ENCODE assay signal across 22 mouse cellular contexts in the genomic region with DNA sequence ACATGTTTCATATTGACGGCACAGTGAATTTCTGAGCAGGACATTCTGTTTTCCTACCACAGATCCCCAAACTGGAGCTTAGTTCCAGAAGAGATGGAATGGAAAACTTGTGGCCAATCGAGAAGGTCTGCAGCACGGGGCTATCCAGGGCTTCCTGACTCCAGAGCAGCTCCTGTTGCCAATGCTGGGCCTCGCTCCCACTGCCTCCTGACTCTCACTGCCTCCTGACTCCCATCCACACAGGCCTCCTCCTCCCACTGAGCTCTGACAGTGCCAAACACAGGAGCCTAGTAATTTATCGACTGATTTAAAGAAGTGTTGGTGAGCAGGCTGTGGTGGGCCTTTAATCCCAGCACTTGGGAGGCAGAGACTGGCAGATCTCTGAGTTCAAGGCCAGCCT. TPM values are rescaled to one million over a fixed set of nuclear protein-coding genes. Genes with fewer than 3 reads are reported as not detected.
DNase-seq lines count a peak whose midpoint lies in the region; ATAC-seq and TF ChIP-seq lines count a peak whose summit lies in the region.
"Had no signal": no experiment of that assay in that cellular context is flagged by ENCODE, and none has a peak within 500 bp of the region (broad histone marks: within the 10 kb centered on the region; RNA-seq: fewer than 3 reads in every experiment).

No protein-coding gene starts in this region.

- H3K27ac ChIP-seq in cerebellum, adult 2 months (ENCODE audit: insufficient read depth, low read length), result no peak overlapping the region
- peak overlapping the region; percentile 44; the same call in 1 of the 2 replicates for H3K27ac ChIP-seq in embryonic facial prominence, embryonic 15.5 days (replicated peaks)
- no peak overlapping the region for H3K27ac ChIP-seq in embryonic facial prominence, embryonic 10.5 days (replicated peaks)
- H3K27ac ChIP-seq: embryonic facial prominence, embryonic 13.5 days; forebrain, embryonic 10.5 days; heart, adult 2 months; hindbrain, embryonic 12.5 days; hindbrain, embryonic 15.5 days; kidney, postnatal 0 days had no signal

- H3K4me2 ChIP-seq in embryonic facial prominence, embryonic 15.5 days (replicated peaks), result no peak overlapping the region
- H3K4me2 ChIP-seq: embryonic facial prominence, embryonic 13.5 days; heart, embryonic 11.5 days; hindbrain, embryonic 12.5 days; hindbrain, embryonic 15.5 days had no signal

- peaks cover 16% of the 10 kb centered on the region for H3K4me1 ChIP-seq in cerebellum, adult 2 months (ENCODE audit: control insufficient read depth, insufficient read depth, low read length)
- H3K4me1 ChIP-seq in embryonic facial prominence, embryonic 15.5 days, result peaks cover 9% of the 10 kb centered on the region; the same call in 1 of the 2 replicates
- peaks cover 3% of the 10 kb centered on the region; the same call in 1 of the 2 replicates for H3K4me1 ChIP-seq in embryonic facial prominence, embryonic 10.5 days
- H3K4me1 ChIP-seq: forebrain, embryonic 10.5 days; hindbrain, embryonic 12.5 days; hindbrain, embryonic 15.5 days had no signal

- no peak overlapping the region for H3K9ac ChIP-seq in embryonic facial prominence, embryonic 15.5 days
- H3K9ac ChIP-seq: embryonic facial prominence, embryonic 13.5 days; forebrain, postnatal 0 days; hindbrain, embryonic 12.5 days; hindbrain, embryonic 15.5 days had no signal

- TF ChIP-seq CTCF in cerebellum, adult 2 months (IDR thresholded peaks at IDR 0.05; ENCODE audit: borderline replicate concordance, insufficient read depth, low read depth, low read length), result no peak

- H3K36me3 ChIP-seq in embryonic facial prominence, embryonic 15.5 days, result peaks cover 77% of the 10 kb centered on the region
- peaks cover 93% of the 10 kb centered on the region for H3K36me3 ChIP-seq in embryonic facial prominence, embryonic 10.5 days (replicated peaks)

- TF ChIP-seq POLR2A in cerebellum, adult 2 months (IDR thresholded peaks at IDR 0.05; ENCODE audit: borderline replicate concordance, insufficient read depth, low read length), result no peak

- DNase-seq in cerebellum, adult 2 months, result peak; percentile 47 to 69
- DNase-seq in cerebellum, adult 11 months, result no peak
- DNase-seq in embryonic facial prominence, embryonic 10.5 days (ENCODE audit: low spot score), result no peak
- peak; percentile 94 for DNase-seq in heart, adult 11 months
- DNase-seq in heart, adult 8-10 months (ENCODE audit: low spot score), result no peak
- no peak for DNase-seq in layer of hippocampus, postnatal 14 days (ENCODE audit: low spot score in 2 of 2)
- DNase-seq: adrenal gland, adult 2 months; adrenal gland, postnatal 14 days; forebrain, postnatal 0 days; gastrocnemius, postnatal 10 days; heart, adult 2 months; kidney, adult 2 months had no signal

- H3K27me3 ChIP-seq in cerebellum, adult 2 months (ENCODE audit: control insufficient read depth, insufficient read depth, low read length), result no peaks in the 10 kb centered on the region
- H3K27me3 ChIP-seq in embryonic facial prominence, embryonic 15.5 days, result no peaks in the 10 kb centered on the region
- no peaks in the 10 kb centered on the region for H3K27me3 ChIP-seq in embryonic facial prominence, embryonic 10.5 days (replicated peaks; ENCODE audit: low read depth, poor library complexity, severe bottlenecking)
- H3K27me3 ChIP-seq: embryonic facial prominence, embryonic 13.5 days; hindbrain, embryonic 12.5 days; hindbrain, embryonic 15.5 days had no signal

- H3K9me3 ChIP-seq in embryonic facial prominence, embryonic 15.5 days (replicated peaks), result no peaks in the 10 kb centered on the region
- no peaks in the 10 kb centered on the region for H3K9me3 ChIP-seq in embryonic facial prominence, embryonic 10.5 days
- H3K9me3 ChIP-seq: embryonic facial prominence, embryonic 13.5 days; forebrain, embryonic 10.5 days; hindbrain, embryonic 12.5 days; hindbrain, embryonic 15.5 days had no signal

- no peak overlapping the region for H3K4me3 ChIP-seq in cerebellum, adult 2 months (replicated peaks; ENCODE audit: insufficient read depth, low read depth, low read length)
- H3K4me3 ChIP-seq in embryonic facial prominence, embryonic 15.5 days (replicated peaks), result no peak overlapping the region
- H3K4me3 ChIP-seq in embryonic facial prominence, embryonic 10.5 days, result no peak overlapping the region
- H3K4me3 ChIP-seq: embryonic facial prominence, embryonic 13.5 days; forebrain, embryonic 10.5 days; heart, adult 2 months; hindbrain, embryonic 12.5 days; hindbrain, embryonic 15.5 days had no signal

- ATAC-seq in embryonic facial prominence, embryonic 15.5 days (ENCODE audit: insufficient number of reproducible peaks, low FRiP score, low TSS enrichment, low read depth), result no peak
- ATAC-seq: CD4-positive, CD25-positive, alpha-beta regulatory T cell, adult 4 months; forebrain, embryonic 14.5 days; forebrain, postnatal 0 days; intestine, postnatal 0 days had no signal

- 24% methylated on average over 5 of the region's 5 CpGs for WGBS in cerebellum, adult 2 months
- 54% methylated on average over 5 of the region's 5 CpGs for WGBS in embryonic facial prominence, embryonic 15.5 days
- 85% methylated on average over 5 of the region's 5 CpGs for WGBS in embryonic facial prominence, embryonic 10.5 days

RNA-seq across cellular contexts. Expression of a gene that starts 14.3 kb away (rescaled TPM):
- polyA plus RNA-seq in cerebellum, adult 2 months (2012; rRNA removed), result 40.1 and 42.3 TPM in 2 replicates
- polyA plus RNA-seq in embryonic facial prominence, embryonic 15.5 days (2015; fragmentation: Nextera tagmentation; extraction: Ambion mirVana), result 126 and 132 TPM in 2 replicates
- 73.6 and 76.0 TPM in 2 replicates for polyA plus RNA-seq in embryonic facial prominence, embryonic 10.5 days (2016; fragmentation: Nextera tagmentation; extraction: Ambion mirVana)
- total RNA-seq in heart, adult 8-10 months (2022), result 10 to 100 TPM; 40.9 to 43.0 (median 42.0) TPM
- 10 to 100 TPM; 50.7 to 58.4 TPM for total RNA-seq in layer of hippocampus, postnatal 14 days (2021)

RNA-seq across cellular contexts. Expression of a gene that starts 41.7 kb away (rescaled TPM):
- 10.6 and 12.8 TPM in 2 replicates for polyA plus RNA-seq in cerebellum, adult 2 months (2012; rRNA removed)
- 7.2 and 8.1 TPM in 2 replicates for polyA plus RNA-seq in embryonic facial prominence, embryonic 15.5 days (2015; fragmentation: Nextera tagmentation; extraction: Ambion mirVana)
- 10.9 and 11.2 TPM in 2 replicates for polyA plus RNA-seq in embryonic facial prominence, embryonic 10.5 days (2016; fragmentation: Nextera tagmentation; extraction: Ambion mirVana)
- total RNA-seq in heart, adult 8-10 months (2022), result 1 to 10 TPM; 4.1 to 9.5 (median 5.7) TPM
- 1 to 10 TPM; 4.4 to 4.7 TPM for total RNA-seq in layer of hippocampus, postnatal 14 days (2021)

Comparison
In these comparisons a context has a peak if more than half of its experiments do, and no peak if none do; other contexts are left out.
1. DNase-seq: peak in cerebellum, adult 2 months (2 of 2) and heart, adult 11 months (single experiment); none in cerebellum, adult 11 months (single experiment), embryonic facial prominence, embryonic 10.5 days (single experiment), heart, adult 8-10 months (single experiment) and layer of hippocampus, postnatal 14 days (0 of 2).